Mouse (Mus musculus): ENCODE measurements around the gene H2-Ab1. TPM values are rescaled to one million over a fixed set of nuclear protein-coding genes. Genes with fewer than 3 reads are reported as not detected.
"Not testable (repeated sequence)": the region's sequence is repeated elsewhere in the genome, so short reads cannot be mapped to it uniquely, and the experiment has no call there.

Gene H2-Ab1
- polyA plus RNA-seq, 1 experiment: 175 TPM

DNA sequence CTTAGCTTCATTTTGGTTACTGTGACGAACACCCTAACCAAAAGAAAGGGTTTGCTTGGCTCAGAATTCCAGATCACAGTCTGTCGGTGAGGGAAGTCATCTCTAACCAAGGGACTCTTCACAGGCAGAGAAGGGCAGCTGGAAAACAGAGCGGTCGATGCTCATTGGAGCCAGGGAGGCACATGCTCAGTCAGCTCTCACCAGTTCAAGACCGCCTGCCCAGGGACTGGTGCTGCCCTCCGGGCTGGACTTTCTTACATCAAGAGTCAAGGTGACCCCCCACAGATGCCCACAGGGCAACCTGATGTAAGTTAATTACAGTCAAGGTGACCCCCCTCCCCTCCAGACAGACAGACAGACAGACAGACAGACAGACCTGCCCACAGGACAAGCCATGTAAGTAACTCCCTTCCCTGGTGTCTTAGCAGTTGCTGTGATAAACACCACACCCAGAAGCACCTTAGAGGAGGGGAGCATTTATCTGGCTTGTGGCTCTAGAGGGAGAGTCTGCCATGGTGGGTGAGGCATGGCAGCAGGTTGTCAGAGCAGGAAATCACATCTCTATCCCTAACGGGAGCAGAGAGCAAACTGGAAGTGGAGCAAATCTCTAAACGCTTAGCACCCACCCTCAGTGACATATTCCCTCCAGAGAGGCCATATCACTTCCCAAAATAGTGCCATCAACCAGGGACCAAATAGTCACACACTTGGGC, 40.1 kb upstream of the H2-Ab1 start:
- 78% methylated on average over 8 of the region's 8 CpGs for WGBS
- TF ChIP-seq POLR2A (IDR thresholded peaks at IDR 0.05; ENCODE audit: borderline replicate concordance, control insufficient read depth, low read depth, low read length): no peak
- no peak for TF ChIP-seq CTCF (IDR thresholded peaks at IDR 0.05; ENCODE audit: control insufficient read depth, insufficient read depth, low read length)
- no peak overlapping the region for H3K4me3 ChIP-seq (replicated peaks; ENCODE audit: control insufficient read depth, low read depth, low read length)
- no peaks in the 10 kb centered on the region for H3K4me1 ChIP-seq (ENCODE audit: control insufficient read depth, insufficient read depth, low read length)
- no peak overlapping the region for H3K27ac ChIP-seq (ENCODE audit: control insufficient read depth, insufficient read depth, low read depth, low read length, poor library complexity)

DNA sequence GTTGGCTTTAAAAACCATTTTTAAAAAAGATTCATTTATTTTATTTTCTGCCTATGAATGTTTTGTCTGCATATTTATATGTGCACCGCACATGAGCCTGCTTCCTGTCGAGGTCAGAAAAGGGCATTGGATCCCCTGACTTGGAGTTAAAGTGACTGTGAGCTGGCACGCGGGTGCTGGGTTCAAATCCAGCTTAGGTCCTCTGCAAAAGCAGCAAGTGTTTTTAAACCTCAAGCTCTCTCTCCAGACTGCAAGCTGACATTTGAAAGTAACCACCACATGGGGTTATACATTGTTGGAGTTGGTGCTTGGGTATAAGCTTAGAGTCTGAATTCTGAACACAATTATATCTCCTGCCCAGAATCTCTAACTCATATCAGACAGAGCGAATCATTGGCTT, 39.5 kb upstream of the H2-Ab1 start:
- Histone ChIP-seq H3K27ac (ENCODE audit: control insufficient read depth, insufficient read depth, low read depth, low read length, poor library complexity) (no peak overlapping the region), H3K4me1 (ENCODE audit: control insufficient read depth, insufficient read depth, low read length) (no peaks in the 10 kb centered on the region), H3K4me3 (replicated peaks; ENCODE audit: control insufficient read depth, low read depth, low read length) (no peak overlapping the region)
- TF ChIP-seq CTCF (IDR thresholded peaks at IDR 0.05; ENCODE audit: control insufficient read depth, insufficient read depth, low read length) (no peak), POLR2A (IDR thresholded peaks at IDR 0.05; ENCODE audit: borderline replicate concordance, control insufficient read depth, low read depth, low read length) (no peak)
- 79% methylated on average over 5 of the region's 5 CpGs for WGBS

- Histone ChIP-seq H3K4me3 (replicated peaks; ENCODE audit: control insufficient read depth, low read depth, low read length) (no peak overlapping the region), H3K27ac (ENCODE audit: control insufficient read depth, insufficient read depth, low read depth, low read length, poor library complexity) (no peak overlapping the region)
- WGBS: 77% methylated on average over 11 of the region's 11 CpGs
Observed at GRCm38 (mm10) chr17:34218675-34219074, 38.8 kb upstream of the H2-Ab1 start.

DNA sequence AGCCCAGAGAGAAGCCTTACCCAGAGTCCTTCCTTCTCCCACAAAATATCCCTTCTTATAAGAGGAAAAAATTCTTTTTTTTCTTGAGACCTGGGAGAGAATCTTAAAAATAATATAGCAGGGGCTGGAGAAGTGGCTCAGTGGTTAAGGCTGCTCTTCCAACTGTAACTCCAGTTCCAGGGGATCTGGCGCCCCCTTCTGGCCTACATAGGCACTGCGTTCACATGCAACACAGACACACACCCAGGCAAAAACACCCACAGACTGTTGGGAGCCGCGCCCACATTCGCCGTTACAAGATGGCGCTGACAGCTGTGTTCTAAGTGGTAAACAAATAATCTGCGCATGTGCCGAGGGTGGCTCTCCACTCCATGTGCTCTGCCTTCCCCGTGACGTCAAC, 38.4 kb upstream of the H2-Ab1 start:
- H3K4me3 ChIP-seq (replicated peaks; ENCODE audit: control insufficient read depth, low read depth, low read length); H3K4me1 ChIP-seq (ENCODE audit: control insufficient read depth, insufficient read depth, low read length); H3K27ac ChIP-seq (ENCODE audit: control insufficient read depth, insufficient read depth, low read depth, low read length, poor library complexity): not testable (repeated sequence)
- 90% methylated on average over 9 of the region's 11 CpGs for WGBS
- TF ChIP-seq CTCF (IDR thresholded peaks at IDR 0.05; ENCODE audit: control insufficient read depth, insufficient read depth, low read length): peak; percentile 81

More at GRCm38 (mm10) chr17:34218675-34219074, 38.8 kb upstream of the H2-Ab1 start:
- H3K4me1 ChIP-seq (ENCODE audit: control insufficient read depth, insufficient read depth, low read length): no peaks in the 10 kb centered on the region
- TF ChIP-seq POLR2A (IDR thresholded peaks at IDR 0.05; ENCODE audit: borderline replicate concordance, control insufficient read depth, low read depth, low read length) (no peak), CTCF (IDR thresholded peaks at IDR 0.05; ENCODE audit: control insufficient read depth, insufficient read depth, low read length) (no peak)

- 92% methylated on average over 3 of the region's 7 CpGs for WGBS
- not testable (repeated sequence) for H3K4me1 ChIP-seq (ENCODE audit: control insufficient read depth, insufficient read depth, low read length); H3K4me3 ChIP-seq (replicated peaks; ENCODE audit: control insufficient read depth, low read depth, low read length); H3K27ac ChIP-seq (ENCODE audit: control insufficient read depth, insufficient read depth, low read depth, low read length, poor library complexity)
Observed at GRCm38 (mm10) chr17:34219801-34220200, 37.7 kb upstream of the H2-Ab1 start.

DNA sequence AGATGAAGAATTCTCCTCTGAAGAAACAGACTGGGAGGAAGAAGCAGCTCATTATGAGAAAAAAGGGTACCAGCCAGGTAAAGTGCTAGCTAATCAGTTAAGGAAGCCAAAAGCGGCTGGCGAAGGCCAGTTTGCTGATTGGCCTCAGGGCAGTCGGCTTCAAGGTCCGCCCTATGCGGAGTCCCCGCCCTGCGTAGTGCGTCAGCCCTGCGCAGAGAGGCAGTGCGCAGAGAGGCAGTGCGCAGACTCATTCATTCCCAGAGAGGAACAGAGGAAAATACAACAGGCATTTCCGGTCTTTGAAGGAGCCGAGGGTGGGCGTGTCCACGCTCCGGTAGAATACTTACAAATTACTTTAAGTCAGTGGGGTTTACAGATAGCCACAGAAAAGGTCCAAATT, 37.1 kb upstream of the H2-Ab1 start:
- 100% methylated on average over 7 of the region's 16 CpGs for WGBS
- not testable (repeated sequence) for H3K4me3 ChIP-seq (replicated peaks; ENCODE audit: control insufficient read depth, low read depth, low read length); H3K27ac ChIP-seq (ENCODE audit: control insufficient read depth, insufficient read depth, low read depth, low read length, poor library complexity); H3K4me1 ChIP-seq (ENCODE audit: control insufficient read depth, insufficient read depth, low read length)

DNA sequence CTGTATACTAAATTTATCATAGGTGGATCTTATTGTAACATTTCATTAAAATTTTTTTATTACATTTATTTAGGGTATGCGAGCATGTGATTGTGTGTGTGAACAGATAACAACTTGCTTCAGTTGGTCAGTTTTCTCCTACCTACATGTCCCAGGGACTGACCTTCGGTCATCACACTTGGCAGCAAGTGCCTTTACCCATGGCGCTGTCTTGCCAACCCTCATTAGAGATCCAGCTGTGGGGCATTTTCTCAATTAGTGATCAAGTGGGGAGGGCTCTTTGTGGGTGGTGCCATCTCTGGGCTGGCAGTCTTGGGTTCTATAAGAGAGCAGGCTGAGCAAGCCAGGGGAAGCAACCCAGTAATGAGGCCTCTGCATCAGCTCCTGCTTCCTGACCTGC, 32.7 kb upstream of the H2-Ab1 start:
- Histone ChIP-seq H3K4me1 (ENCODE audit: control insufficient read depth, insufficient read depth, low read length) (no peaks in the 10 kb centered on the region), H3K27ac (ENCODE audit: control insufficient read depth, insufficient read depth, low read depth, low read length, poor library complexity) (no peak overlapping the region), H3K4me3 (replicated peaks; ENCODE audit: control insufficient read depth, low read depth, low read length) (no peak overlapping the region)
- TF ChIP-seq CTCF (IDR thresholded peaks at IDR 0.05; ENCODE audit: control insufficient read depth, insufficient read depth, low read length) (no peak), POLR2A (IDR thresholded peaks at IDR 0.05; ENCODE audit: borderline replicate concordance, control insufficient read depth, low read depth, low read length) (no peak)
- 85% methylated on average over 3 of the region's 3 CpGs for WGBS

- 90% methylated on average over 8 of the region's 8 CpGs for WGBS
- H3K4me3 ChIP-seq (replicated peaks; ENCODE audit: control insufficient read depth, low read depth, low read length): no peak overlapping the region
- H3K4me1 ChIP-seq (ENCODE audit: control insufficient read depth, insufficient read depth, low read length): no peaks in the 10 kb centered on the region
- H3K27ac ChIP-seq (ENCODE audit: control insufficient read depth, insufficient read depth, low read depth, low read length, poor library complexity): no peak overlapping the region
- no peak for TF ChIP-seq CTCF (IDR thresholded peaks at IDR 0.05; ENCODE audit: control insufficient read depth, insufficient read depth, low read length)
- no peak for TF ChIP-seq POLR2A (IDR thresholded peaks at IDR 0.05; ENCODE audit: borderline replicate concordance, control insufficient read depth, low read depth, low read length)
Observed at GRCm38 (mm10) chr17:34225426-34225825, 32.1 kb upstream of the H2-Ab1 start.

DNA sequence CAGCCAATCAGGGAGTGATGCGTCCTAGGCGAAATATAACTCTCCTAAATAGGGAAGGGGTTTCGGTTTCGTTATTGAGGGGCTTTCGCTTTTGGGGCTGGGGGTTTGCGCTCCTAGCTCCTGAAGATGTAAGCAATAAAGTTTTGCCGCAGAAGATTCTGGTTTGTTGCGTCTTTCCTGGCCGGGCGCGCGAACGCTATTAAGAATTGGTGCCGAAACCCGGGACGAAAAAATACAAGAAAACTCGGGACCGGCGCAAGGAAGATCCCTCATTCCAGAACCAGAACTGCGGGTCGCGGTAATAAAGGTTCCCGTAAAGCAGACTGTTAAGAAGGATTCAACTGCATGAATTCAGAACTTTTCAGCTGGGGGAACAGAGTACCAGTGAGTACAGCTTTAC, 31.6 kb upstream of the H2-Ab1 start:
- not testable (repeated sequence) for H3K4me3 ChIP-seq (replicated peaks; ENCODE audit: control insufficient read depth, low read depth, low read length); H3K4me1 ChIP-seq (ENCODE audit: control insufficient read depth, insufficient read depth, low read length); H3K27ac ChIP-seq (ENCODE audit: control insufficient read depth, insufficient read depth, low read depth, low read length, poor library complexity)
- WGBS: 97% methylated on average over 17 of the region's 23 CpGs

DNA sequence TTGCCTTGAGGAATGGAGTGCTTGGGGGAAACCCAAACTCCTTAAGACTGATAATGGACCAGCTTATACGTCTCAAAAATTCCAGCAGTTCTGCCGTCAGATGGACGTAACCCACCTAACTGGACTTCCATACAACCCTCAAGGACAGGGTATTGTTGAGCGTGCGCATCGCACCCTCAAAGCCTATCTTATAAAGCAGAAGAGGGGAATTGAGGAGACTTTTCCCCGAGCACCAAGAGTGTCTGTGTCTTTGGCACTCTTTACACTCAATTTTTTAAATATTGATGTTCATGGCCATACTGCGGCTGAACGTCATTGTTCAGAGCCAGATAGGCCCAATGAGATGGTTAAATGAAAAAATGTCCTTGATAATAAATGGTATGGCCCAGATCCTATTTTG, 26.5 kb upstream of the H2-Ab1 start:
- not testable (repeated sequence) for H3K27ac ChIP-seq (ENCODE audit: control insufficient read depth, insufficient read depth, low read depth, low read length, poor library complexity); H3K4me3 ChIP-seq (replicated peaks; ENCODE audit: control insufficient read depth, low read depth, low read length); H3K4me1 ChIP-seq (ENCODE audit: control insufficient read depth, insufficient read depth, low read length)
- 89% methylated on average over 9 of the region's 9 CpGs for WGBS

DNA sequence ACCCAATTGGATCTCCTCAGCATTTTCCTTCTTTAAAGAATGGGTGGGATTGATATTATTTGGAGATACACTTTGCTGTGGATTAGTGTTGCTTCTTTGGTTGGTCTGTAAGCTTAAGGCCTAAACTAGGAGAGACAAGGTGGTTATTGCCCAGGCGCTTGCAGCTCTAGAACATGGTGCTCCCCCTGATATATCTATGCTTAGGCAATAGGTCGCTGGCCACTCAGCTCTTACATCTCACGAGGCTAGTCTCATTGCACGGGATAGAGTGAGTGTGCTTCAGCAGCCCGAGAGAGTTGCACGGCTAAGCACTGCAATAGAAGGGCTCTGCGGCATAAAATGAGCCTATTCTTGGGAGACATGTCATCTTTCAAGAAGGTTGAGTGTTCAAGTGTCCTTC, 25.5 kb upstream of the H2-Ab1 start:
- H3K4me3 ChIP-seq (replicated peaks; ENCODE audit: control insufficient read depth, low read depth, low read length); H3K4me1 ChIP-seq (ENCODE audit: control insufficient read depth, insufficient read depth, low read length): not testable (repeated sequence)

More for the DNA sequence above, 25.5 kb upstream of the H2-Ab1 start:
- WGBS: 94% methylated on average over 7 of the region's 7 CpGs
- H3K27ac ChIP-seq (ENCODE audit: control insufficient read depth, insufficient read depth, low read depth, low read length, poor library complexity): not testable (repeated sequence)

Data from bone marrow, adult 2 months (tissue).